Mouse (Mus musculus) cortical plate, adult 2 months (tissue): ENCODE results near the gene Zfp639. TPM values are rescaled to one million over a fixed set of nuclear protein-coding genes. Genes with fewer than 3 reads are reported as not detected.
A peak's percentile ranks its signal among the peaks of the same experiment; 100 is the strongest.

Experiments used
- H3K27ac ChIP-seq: fragments of 200-500 bp; 2 replicates; pipeline ENCODE4 v1.5.1; 2012; ENCODE audit warnings: low read length, control low read depth, inconsistent platforms; ENCODE audit not compliant: insufficient read depth
- H3K4me1 ChIP-seq: fragments of 200-500 bp; 2 replicates; pipeline ENCODE4 v1.6.1; 2011; ENCODE audit warnings: low read length; ENCODE audit not compliant: control insufficient read depth, insufficient read depth
- H3K4me3 ChIP-seq: fragments of 200-500 bp; 2 replicates; pipeline ENCODE4 v1.5.1; 2011; ENCODE audit warnings: mild to moderate bottlenecking, low read length, control low read depth; ENCODE audit not compliant: insufficient read depth
- CTCF ChIP-seq: fragments of 200-500 bp; IDR thresholded peaks from 2 replicates; pipeline ENCODE4 v1.5.1; 2011; ENCODE audit warnings: mild to moderate bottlenecking, control low read depth, low read length; ENCODE audit not compliant: insufficient read depth; ENCODE audit errors: extremely low read depth
- POLR2A ChIP-seq: fragments of 200-500 bp; IDR thresholded peaks from 2 replicates; pipeline ENCODE4 v1.6.1; 2011; ENCODE audit warnings: mild to moderate bottlenecking, low read length, control low read depth; ENCODE audit not compliant: insufficient read depth; ENCODE audit errors: extremely low read depth
- polyA plus RNA-seq: library from polyadenylated mRNA; depleted of rRNA; stranded (reverse); fragments of >200 nt; gene quantifications from 2 replicates; pipeline ENCODE4 v1.2.3, GENCODE M21; 2012

The Zfp639 gene
- polyA plus RNA-seq, 1 experiment: 52.0 TPM

- H3K27ac ChIP-seq: no peak overlapping the region
- no peak overlapping the region for H3K4me3 ChIP-seq
- TF ChIP-seq POLR2A: no peak
- TF ChIP-seq CTCF: no peak
- H3K4me1 ChIP-seq: peaks cover 2% of the 10 kb centered on the region; the same call in 1 of the 2 replicates
Observed at GRCm38 (mm10) chr3:32505841-32506240, 4.2 kb upstream of the Zfp639 start.

GRCm38 (mm10) chr3:32506366-32507225 is 3.5 kb upstream of the Zfp639 start:
- Histone ChIP-seq H3K4me3 (no peak overlapping the region), H3K27ac (no peak overlapping the region), H3K4me1 (peaks cover 2% of the 10 kb centered on the region; the same call in 1 of the 2 replicates)
- TF ChIP-seq CTCF (no peak), POLR2A (no peak)

- TF ChIP-seq POLR2A: no peak
- peak; percentile 82 for TF ChIP-seq CTCF
- peaks cover 9% of the 10 kb centered on the region for H3K4me1 ChIP-seq
- H3K4me3 ChIP-seq: peak overlapping the region; percentile 14; the same call in 1 of the 2 replicates
- H3K27ac ChIP-seq: no peak overlapping the region
Observed at GRCm38 (mm10) chr3:32508666-32509324, 1.3 kb upstream of the Zfp639 start.

GRCm38 (mm10) chr3:32510375-32511190 is 524 bp downstream of the Zfp639 start:
- TF ChIP-seq POLR2A (peak; percentile 29; the same call in 1 of the 2 replicates), CTCF (peak; percentile 54)

GRCm38 (mm10) chr3:32511191-32511550 is 1.1 kb downstream of the Zfp639 start:
- Histone ChIP-seq H3K4me3 (peak overlapping the region; percentile 59), H3K4me1 (peaks cover 11% of the 10 kb centered on the region), H3K27ac (no peak overlapping the region)
- TF ChIP-seq POLR2A (no peak), CTCF (no peak)

More at GRCm38 (mm10) chr3:32510375-32511190, 524 bp downstream of the Zfp639 start:
- Histone ChIP-seq H3K4me3 (peak overlapping the region; percentile 59), H3K4me1 (peaks cover 9% of the 10 kb centered on the region), H3K27ac (peak overlapping the region; percentile 68)

GRCm38 (mm10) chr3:32512686-32513284 is 2.7 kb downstream of the Zfp639 start:
- H3K4me3 ChIP-seq: no peak overlapping the region
- TF ChIP-seq POLR2A: no peak
- TF ChIP-seq CTCF: no peak
- peaks cover 12% of the 10 kb centered on the region for H3K4me1 ChIP-seq
- no peak overlapping the region for H3K27ac ChIP-seq

- Histone ChIP-seq H3K27ac (no peak overlapping the region), H3K4me1 (peaks cover 12% of the 10 kb centered on the region), H3K4me3 (no peak overlapping the region)
- TF ChIP-seq POLR2A: no peak
- no peak for TF ChIP-seq CTCF
Observed at GRCm38 (mm10) chr3:32513528-32513927, 3.5 kb downstream of the Zfp639 start.

- H3K4me3 ChIP-seq: no peak overlapping the region
- no peak overlapping the region for H3K27ac ChIP-seq
- H3K4me1 ChIP-seq: peaks cover 1% of the 10 kb centered on the region; the same call in 1 of the 2 replicates
- no peak for TF ChIP-seq POLR2A
- TF ChIP-seq CTCF: no peak
Observed at GRCm38 (mm10) chr3:32527181-32527580, 17.1 kb downstream of the Zfp639 start.
